Mouse (Mus musculus): ENCODE measurements around the gene Areg.

Areg gene

GRCm38 (mm10) chr5:91139446-91139873 lies at the start of gene Areg:
Gene Areg, plus strand, starts transcription at chr5:91139599.
- peak; percentile 2 to 5 for DNase-seq (ENCODE audit: low spot score in 2 of 2)

DNA sequence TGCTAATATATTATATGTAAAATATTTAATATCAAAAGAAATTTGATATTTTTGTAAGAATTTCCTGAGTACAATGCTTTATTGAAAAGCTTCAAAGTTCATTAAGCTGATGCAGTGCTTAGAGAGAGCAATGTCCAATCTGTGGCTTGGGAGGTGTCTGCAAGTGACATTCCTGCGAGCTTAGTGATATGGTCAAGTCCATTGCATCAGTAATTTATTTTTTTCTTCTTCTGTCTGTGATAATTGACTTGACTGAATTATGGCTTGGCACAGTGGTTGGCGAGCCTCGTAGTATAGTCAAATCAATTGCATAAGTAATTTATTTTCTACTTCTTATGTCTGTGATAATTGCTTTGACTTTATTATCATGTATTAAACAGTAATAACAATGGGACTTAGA lies 49.1 kb upstream of the Areg start:
- no peak for DNase-seq (ENCODE audit: low spot score in 2 of 2)

DNA sequence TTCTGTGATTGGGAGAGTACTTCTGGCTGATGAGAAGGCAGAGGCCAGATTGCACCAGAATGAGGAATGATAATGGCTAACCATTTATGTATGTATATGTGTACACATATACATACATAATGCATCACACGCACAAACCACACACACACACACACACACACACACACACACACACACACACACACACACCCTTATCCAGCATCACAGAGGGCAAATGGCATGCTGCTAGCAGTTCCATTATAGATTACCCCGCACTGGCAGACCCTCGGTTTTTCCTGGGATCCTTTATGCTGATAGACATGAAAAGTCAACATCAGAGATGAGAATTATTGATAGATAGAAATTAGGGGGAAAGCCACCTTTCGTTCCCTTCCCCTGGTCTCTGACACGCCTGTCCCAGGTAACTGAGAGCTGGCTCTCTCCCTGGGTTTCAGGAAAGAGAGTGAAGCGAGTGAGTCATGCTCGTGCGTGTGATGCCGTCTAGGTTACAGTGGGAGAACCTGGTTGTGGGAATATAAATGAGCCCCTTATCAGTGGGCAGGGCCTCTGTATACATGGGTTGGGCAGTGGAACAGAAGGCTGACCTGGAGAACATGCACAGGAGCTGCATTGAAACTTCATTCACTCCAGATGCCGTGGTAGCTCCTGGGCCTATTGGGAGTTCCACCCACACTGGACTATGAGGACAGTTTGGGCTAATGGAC lies 41.3 kb upstream of the Areg start:
- DNase-seq (ENCODE audit: low spot score in 2 of 2) = no peak

DNA sequence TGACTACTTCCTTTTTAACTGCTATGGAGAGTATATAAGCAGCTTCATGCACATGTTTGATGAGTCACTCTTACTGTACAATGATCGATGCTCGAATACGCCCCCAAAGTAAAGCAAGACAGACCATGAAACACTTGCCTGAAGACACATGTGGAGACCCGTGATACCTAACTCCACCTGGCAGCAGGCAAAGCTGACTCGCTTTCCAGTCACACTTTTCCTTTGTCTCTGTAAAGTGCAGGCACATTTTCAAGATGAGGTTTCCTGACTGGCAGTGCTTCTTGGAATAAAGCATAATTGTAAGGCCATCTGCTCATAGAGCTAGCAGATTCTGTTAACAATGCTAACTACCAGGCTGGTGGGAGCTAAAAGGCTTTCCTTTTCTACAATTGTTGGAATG lies 37.7 kb upstream of the Areg start:
- DNase-seq (ENCODE audit: low spot score in 2 of 2) = no peak

DNA sequence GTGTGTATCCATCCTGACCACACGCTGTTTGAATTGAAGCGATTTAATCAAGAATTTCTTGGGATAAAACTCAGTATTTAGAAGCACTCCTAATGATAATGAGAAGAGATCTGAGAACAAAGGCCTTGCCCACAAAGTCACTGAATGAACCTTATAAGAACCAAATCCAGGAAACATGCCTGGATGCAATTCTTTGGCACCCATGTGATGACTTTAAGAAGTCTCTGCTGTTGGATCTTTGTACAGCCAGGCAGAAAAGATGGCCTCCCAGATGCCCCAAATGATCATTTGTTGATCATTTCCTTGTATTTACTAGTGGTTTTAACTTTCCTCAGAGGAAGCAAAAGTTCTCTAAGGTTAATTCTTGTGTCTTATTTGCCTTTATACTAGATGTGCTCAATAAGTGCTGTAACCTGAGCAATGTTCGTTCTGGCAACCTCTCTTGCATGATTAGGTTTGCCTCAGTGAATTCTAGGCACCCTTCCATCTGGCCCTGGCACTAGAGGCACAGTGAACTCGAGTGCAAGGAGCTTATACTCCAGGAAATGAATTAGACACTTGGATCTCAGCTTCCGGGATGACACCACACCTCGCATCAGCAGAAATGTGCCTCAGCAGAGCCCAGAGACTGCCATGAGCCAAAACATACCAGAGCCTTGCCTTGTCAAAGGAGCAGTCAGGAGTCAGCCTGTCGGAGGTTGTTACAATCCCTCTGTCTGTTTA lies 35.3 kb upstream of the Areg start:
- DNase-seq (ENCODE audit: low spot score in 2 of 2) = no peak

GRCm38 (mm10) chr5:91106248-91106647 lies 33.2 kb upstream of the Areg start:
- no peak for DNase-seq (ENCODE audit: low spot score in 2 of 2)

- DNase-seq (ENCODE audit: low spot score in 2 of 2) = no peak
Observed at GRCm38 (mm10) chr5:91110023-91110670, 29.3 kb upstream of the Areg start.

DNA sequence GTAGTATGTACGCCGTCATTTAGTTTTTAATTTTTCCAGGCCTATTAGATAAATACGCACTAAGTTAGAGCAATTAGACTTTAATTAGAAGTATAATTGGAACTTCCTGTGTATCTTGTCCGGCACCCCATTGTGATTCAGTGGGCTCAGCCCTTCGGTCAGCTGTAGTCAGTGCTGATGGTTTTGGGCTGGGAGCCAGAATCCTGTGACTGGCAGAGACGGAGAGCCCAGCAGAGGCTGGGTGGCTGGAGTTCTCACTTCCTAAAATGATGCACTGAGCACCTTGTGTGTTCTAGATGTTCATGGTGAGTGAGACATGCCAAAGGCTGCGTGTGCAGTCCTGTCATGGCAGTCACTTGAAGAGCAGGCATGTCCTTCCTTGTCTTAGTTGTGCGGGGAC lies 28.4 kb upstream of the Areg start:
- no peak for DNase-seq (ENCODE audit: low spot score in 2 of 2)

DNA sequence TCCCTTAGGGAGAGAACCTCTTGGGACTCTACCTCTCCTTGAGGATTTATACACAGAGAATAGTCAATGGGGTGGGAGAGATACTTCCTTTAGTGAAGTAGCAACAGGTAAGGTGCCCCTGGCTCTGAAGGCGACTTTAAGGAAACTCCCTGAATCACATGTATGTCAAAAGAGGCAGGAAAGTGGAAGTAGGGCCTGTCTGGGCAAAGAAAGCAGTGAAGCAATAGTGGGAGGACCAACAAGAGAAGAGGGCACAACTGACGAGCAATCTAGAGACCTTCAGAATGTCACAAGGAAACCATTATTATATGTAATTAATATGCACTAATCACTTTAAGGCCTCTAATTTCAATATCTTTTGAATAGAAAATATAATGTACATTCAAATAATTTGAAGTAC lies 25.4 kb upstream of the Areg start:
- DNase-seq (ENCODE audit: low spot score in 2 of 2) = no peak

DNA sequence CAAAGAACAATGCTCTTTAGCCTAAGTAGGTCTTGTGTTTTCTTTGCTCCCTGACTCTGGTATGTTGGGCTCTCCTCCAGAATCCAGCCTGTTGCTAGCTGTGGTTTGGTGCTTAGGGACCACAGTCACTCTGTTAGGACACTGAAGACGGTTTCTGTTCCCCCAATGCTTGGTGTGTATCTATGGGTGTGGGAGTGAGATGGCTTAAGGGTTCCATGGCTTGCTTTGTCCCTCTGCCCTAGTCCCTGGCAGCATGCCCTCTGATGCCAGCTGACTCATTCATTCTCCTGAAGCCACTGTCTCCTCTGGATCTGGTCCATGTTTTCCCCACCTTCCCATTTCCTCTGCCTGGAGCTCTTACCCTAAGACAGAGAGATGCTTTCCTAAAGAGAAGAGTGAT lies 24.8 kb upstream of the Areg start:
- no peak for DNase-seq (ENCODE audit: low spot score in 2 of 2)

DNA sequence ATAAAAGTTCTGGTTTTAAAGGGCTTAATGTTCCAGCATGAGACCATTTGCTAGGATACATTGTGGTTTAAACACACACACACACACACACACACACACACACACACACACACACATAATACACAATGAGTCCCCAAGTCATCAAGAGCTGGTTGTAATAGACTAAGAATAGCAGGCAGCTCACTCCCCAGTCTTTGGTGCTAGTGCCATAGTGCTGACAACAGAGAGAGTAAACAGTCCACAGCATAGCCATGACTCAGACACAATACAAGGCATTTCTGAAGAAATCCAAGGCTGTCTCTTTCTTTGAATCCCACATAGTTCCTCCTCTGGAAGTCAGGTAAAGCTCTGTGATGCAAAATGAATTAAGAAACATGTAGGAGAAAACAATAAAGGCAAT lies 20.8 kb upstream of the Areg start:
- DNase-seq (ENCODE audit: low spot score in 2 of 2) = no peak

DNA sequence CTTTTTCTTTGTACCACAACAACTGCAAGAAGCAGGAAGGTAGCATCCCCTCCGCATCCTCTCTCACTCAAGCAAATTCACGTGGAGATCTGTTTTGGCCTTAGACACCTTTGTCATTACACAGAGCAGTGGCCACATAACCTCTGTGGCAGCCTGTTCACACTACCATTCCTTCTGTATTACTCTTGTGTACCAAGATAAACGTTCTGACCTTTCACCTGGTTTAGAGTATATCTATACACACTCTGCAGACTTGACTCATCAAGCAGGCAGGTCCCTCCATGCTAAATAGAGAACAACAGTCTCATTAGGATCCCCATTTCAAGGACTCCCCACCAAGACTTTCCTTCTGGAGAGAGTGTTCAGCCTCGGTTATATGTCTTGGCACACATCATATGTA lies 16.0 kb upstream of the Areg start:
- DNase-seq (ENCODE audit: low spot score in 2 of 2) = no peak

- DNase-seq (ENCODE audit: low spot score in 2 of 2) = no peak
Observed at GRCm38 (mm10) chr5:91124140-91124539, 15.3 kb upstream of the Areg start.

DNA sequence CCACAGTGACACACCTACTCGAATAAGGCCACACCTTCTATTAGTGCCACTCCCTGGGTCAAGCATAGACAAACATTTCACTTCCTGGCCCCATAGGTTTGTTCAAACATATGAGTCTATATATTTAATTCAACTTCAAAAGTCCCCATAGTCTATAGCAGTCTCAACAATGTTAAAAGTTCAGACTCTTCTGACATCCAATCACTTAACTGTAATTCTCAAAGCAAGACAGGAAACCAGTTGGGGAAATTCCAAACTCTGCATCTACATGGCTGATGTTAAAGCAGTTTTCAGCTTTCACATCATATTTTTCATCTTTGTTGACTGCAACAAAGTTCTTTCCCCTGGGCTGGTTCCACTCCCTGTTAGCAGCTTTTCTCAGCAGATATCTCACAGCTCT lies 12.8 kb upstream of the Areg start:
- DNase-seq (ENCODE audit: low spot score in 2 of 2) = no peak

GRCm38 (mm10) chr5:91134961-91135360 lies 4.4 kb upstream of the Areg start:
- DNase-seq (ENCODE audit: low spot score in 2 of 2) = no peak

DNA sequence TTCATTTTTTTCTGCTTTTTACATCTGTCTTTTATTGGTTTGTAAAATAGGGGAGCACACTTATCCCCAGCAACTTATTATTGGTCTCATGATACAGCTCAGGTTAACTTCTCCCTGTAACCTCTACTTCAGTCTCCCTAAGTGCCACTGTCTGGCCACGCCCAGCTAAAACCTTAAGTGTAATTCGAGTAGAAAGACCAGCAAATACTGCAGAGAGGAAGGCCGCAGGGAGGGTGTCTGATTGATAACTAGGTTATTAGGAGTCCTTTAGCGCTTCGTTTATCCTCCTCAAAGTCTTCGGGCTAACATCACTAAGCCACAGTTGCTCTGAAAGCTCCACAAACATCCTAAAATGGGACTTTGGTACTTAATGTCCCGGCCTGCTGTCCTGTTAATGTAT lies 429 bp upstream of the Areg start:
- no peak for DNase-seq (ENCODE audit: low spot score in 2 of 2)

GRCm38 (mm10) chr5:91140896-91141448 lies 1.6 kb downstream of the Areg start:
- DNase-seq (ENCODE audit: low spot score in 2 of 2) = no peak

DNA sequence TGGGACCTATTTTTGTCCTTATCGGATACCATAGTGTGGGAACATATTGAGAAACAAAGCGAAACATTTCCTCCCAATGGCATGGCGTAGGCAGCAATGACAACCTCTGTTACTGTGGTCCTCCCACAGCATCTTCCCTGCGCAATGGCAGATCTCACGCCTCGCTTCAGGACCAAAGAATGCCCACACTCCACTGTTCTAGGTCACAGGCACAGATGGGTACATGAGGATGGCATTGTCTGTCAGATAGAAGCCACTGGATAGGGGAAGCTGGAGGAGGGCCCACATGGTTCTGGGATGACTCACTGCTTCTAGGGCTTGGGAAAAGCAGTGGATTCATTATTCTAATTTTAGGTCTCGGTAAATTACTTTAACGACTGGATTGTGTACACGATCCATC lies 5.6 kb downstream of the Areg start:
- DNase-seq (ENCODE audit: low spot score in 2 of 2) = no peak

- DNase-seq (ENCODE audit: low spot score in 2 of 2) = no peak
Observed at GRCm38 (mm10) chr5:91147001-91147400, 7.6 kb downstream of the Areg start.

GRCm38 (mm10) chr5:91148054-91148453 lies 8.7 kb downstream of the Areg start:
- DNase-seq (ENCODE audit: low spot score in 2 of 2) = peak in 1 of 2 experiments; percentile 7

DNA sequence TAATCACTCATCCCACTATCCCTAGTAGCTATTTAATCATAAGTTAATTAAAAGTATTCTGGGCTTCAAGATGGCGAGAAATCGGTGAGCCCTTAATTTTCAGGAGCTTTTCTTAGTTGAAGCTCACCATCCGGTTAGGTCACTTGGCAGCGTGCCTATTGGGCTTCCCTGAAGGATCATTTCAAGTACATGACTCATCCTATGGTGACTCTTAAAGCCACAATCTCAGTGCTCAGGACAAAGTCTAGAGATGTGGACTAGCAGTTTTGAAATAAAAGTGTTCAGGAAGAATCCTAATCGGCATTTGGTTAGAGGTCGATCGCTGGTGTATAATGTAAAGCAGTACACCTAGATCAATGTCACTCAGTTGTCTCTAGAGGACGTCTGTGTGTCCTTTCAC lies 17.3 kb downstream of the Areg start:
- no peak for DNase-seq (ENCODE audit: low spot score in 2 of 2)

GRCm38 (mm10) chr5:91157169-91157568 lies 17.8 kb downstream of the Areg start:
- no peak for DNase-seq (ENCODE audit: low spot score in 2 of 2)

DNA sequence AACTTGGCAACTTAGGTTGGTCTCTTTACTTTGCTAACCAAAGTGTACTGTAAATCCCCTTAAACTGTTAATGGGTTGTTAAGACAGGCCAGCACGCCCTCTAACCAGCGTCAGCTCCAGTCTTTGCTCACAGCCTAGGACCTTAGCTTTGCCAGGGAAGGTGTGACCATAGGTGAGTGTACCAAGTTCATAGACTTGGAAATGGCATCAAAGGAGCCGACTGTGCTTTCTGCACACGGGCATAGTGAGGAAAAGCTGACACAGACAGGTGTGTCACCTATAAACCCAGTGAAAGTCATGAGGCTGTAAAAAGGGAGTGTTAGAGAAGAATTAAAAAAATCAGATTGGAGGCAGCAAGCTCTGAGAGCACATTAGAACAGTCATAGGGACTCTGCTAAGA lies 23.4 kb downstream of the Areg start:
- DNase-seq (ENCODE audit: low spot score in 2 of 2) = no peak
